Mouse (Mus musculus): ENCODE data around the gene Kcnab1.

The Kcnab1 gene

GRCm38 (mm10) chr3:65204356-65205075 lies 95.3 kb downstream of the Kcnab1 start:
- DNase-seq, result no peak

GRCm38 (mm10) chr3:65205539-65206020 lies 96.4 kb downstream of the Kcnab1 start:
- DNase-seq, result no peak

GRCm38 (mm10) chr3:65213725-65214124 lies 104.5 kb downstream of the Kcnab1 start:
- DNase-seq, result no peak

GRCm38 (mm10) chr3:65214635-65215034 lies 105.5 kb downstream of the Kcnab1 start:
- no peak for DNase-seq

GRCm38 (mm10) chr3:65217673-65218579 lies 108.7 kb downstream of the Kcnab1 start:
- no peak for DNase-seq

GRCm38 (mm10) chr3:65220287-65220686 lies 111.1 kb downstream of the Kcnab1 start:
- DNase-seq, result no peak

- no peak for DNase-seq
Observed at GRCm38 (mm10) chr3:65223635-65224034, 114.5 kb downstream of the Kcnab1 start.

- no peak for DNase-seq
Observed at GRCm38 (mm10) chr3:65230978-65231377, 121.8 kb downstream of the Kcnab1 start.

GRCm38 (mm10) chr3:65231419-65232090 lies 122.4 kb downstream of the Kcnab1 start:
- DNase-seq, result no peak

- DNase-seq, result no peak
Observed at GRCm38 (mm10) chr3:65249023-65249422, 139.8 kb downstream of the Kcnab1 start.

- DNase-seq, result no peak
Observed at GRCm38 (mm10) chr3:65260521-65260920, 151.3 kb downstream of the Kcnab1 start.

- DNase-seq, result no peak
Observed at GRCm38 (mm10) chr3:65262506-65263422, 153.6 kb downstream of the Kcnab1 start.

- DNase-seq, result no peak
Observed at GRCm38 (mm10) chr3:65273317-65273716, 164.1 kb downstream of the Kcnab1 start.

GRCm38 (mm10) chr3:65277777-65278176 lies 168.6 kb downstream of the Kcnab1 start:
- DNase-seq, result no peak

GRCm38 (mm10) chr3:65283366-65283765 lies 174.2 kb downstream of the Kcnab1 start:
- no peak for DNase-seq

- DNase-seq, result no peak
Observed at GRCm38 (mm10) chr3:65288994-65289393, 179.8 kb downstream of the Kcnab1 start.

- DNase-seq, result no peak
Observed at GRCm38 (mm10) chr3:65296996-65297395, 187.8 kb downstream of the Kcnab1 start.

- no peak for DNase-seq
Observed at GRCm38 (mm10) chr3:65299205-65299604, 190.0 kb downstream of the Kcnab1 start.

- no peak for DNase-seq
Observed at GRCm38 (mm10) chr3:65301531-65301930, 192.3 kb downstream of the Kcnab1 start.

GRCm38 (mm10) chr3:65302559-65302958 lies 193.4 kb downstream of the Kcnab1 start:
- DNase-seq, result no peak

- DNase-seq, result no peak
Observed at GRCm38 (mm10) chr3:65315837-65316236, 206.7 kb downstream of the Kcnab1 start.

GRCm38 (mm10) chr3:65316738-65317137 lies 207.6 kb downstream of the Kcnab1 start:
- DNase-seq, result no peak

Measured in spleen, adult 18-20 months (tissue).